Mouse (Mus musculus): ENCODE data around the gene Ptk6. TPM values are rescaled to one million over a fixed set of nuclear protein-coding genes. Genes with fewer than 3 reads are reported as not detected.

Gene Ptk6
- total and polyA plus RNA-seq, 3 experiments, result not detected

DNA sequence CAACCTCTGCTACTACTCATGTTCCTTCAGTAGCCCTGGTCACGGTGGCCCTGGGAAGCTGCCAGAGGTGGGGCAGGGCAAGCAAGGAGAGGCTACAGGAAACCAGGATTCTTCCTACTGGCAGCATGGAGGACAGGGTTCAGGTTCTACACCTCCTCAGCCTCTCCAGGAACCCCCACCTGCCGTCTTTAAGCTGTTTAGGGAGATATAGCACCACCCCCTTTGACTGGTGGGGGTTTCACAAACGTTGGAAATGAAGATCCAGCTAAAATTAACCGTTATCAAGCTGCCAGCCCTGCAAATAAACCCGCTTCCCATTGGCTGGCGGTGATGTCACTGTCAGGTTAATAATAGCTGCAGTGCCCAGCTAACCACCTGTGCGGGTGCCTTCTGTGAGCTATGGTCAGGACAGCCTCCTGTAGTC is 43.5 kb downstream of the Ptk6 start:
- Histone ChIP-seq H3K27ac (ENCODE audit: control insufficient read depth, low read depth, low read length) (no peak overlapping the region), H3K4me1 (ENCODE audit: control insufficient read depth in 1 of 2, insufficient read depth in 2 of 2, low read length in 2 of 2) (no peaks in the 10 kb centered on the region), H3K79me2 (ENCODE audit: control insufficient read depth, insufficient read depth, low read length, poor library complexity) (no peaks in the 10 kb centered on the region), H3K9me3 (replicated peaks; ENCODE audit: insufficient read depth, low read length) (no peaks in the 10 kb centered on the region), H3K36me3 (ENCODE audit: control insufficient read depth in 1 of 2, insufficient read depth in 2 of 2, low read length in 2 of 2) (no peaks in the 10 kb centered on the region), H3K27me3 (ENCODE audit: control insufficient read depth in 1 of 2, insufficient read depth in 2 of 2, low read length in 2 of 2) (0 out of 4 replicates have a peak, but pooled peaks cover 0 to 2% of the 10 kb centered on the region in 2 experiments), H3K9ac (ENCODE audit: control insufficient read depth, low read depth, low read length, poor library complexity, severe bottlenecking) (no peak overlapping the region), H3K4me3 (ENCODE audit: control insufficient read depth in 1 of 2, insufficient read depth in 1 of 2, low read depth in 2 of 2, low read length in 2 of 2) (no peak overlapping the region)
- no peak for DNase-seq (ENCODE audit: low read depth, low spot score)
- TF ChIP-seq MAFK (IDR thresholded peaks at IDR 0.05; ENCODE audit: borderline replicate concordance, low read depth, low read length), result no peak
- TF ChIP-seq TBP (IDR thresholded peaks at IDR 0.05; ENCODE audit: low read depth, low read length), result no peak
- TF ChIP-seq HCFC1 (IDR thresholded peaks at IDR 0.05; ENCODE audit: low read depth, low read length), result no peak
- no peak for TF ChIP-seq ZC3H11A (IDR thresholded peaks at IDR 0.05; ENCODE audit: low read depth, low read length)
- no peak for TF ChIP-seq USF1 (IDR thresholded peaks at IDR 0.05; ENCODE audit: low read depth, low read length)

DNA sequence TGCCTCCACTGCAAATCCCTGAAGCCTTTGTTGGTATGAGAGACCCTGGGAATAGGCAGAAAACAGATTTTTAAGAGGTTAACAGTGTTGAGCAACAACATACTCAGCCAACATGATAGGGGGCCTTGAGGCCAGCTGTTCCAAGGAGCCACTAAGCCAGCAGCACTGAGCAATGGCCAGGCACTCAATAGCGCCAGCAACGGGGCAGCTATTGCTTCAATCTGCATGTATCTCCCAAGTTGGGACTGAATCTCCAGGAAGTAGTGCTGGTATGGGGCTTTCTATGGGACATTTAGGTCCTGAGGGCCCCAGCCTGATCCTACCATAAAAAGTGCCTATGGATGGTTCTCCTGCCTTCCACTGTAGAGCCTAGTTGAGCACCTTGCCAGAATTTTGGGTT is 44.1 kb downstream of the Ptk6 start:
- no peak for DNase-seq (ENCODE audit: low read depth, low spot score)
- Histone ChIP-seq H3K4me1 (ENCODE audit: control insufficient read depth in 1 of 2, insufficient read depth in 2 of 2, low read length in 2 of 2) (no peaks in the 10 kb centered on the region), H3K4me3 (ENCODE audit: control insufficient read depth in 1 of 2, insufficient read depth in 1 of 2, low read depth in 2 of 2, low read length in 2 of 2) (no peak overlapping the region), H3K27me3 (ENCODE audit: control insufficient read depth in 1 of 2, insufficient read depth in 2 of 2, low read length in 2 of 2) (peaks cover 0 to 2% of the 10 kb centered on the region in 2 experiments; a peak in 1 of 4 replicates), H3K27ac (ENCODE audit: control insufficient read depth, low read depth, low read length) (no peak overlapping the region), H3K9me3 (replicated peaks; ENCODE audit: insufficient read depth, low read length) (no peaks in the 10 kb centered on the region), H3K79me2 (ENCODE audit: control insufficient read depth, insufficient read depth, low read length, poor library complexity) (no peaks in the 10 kb centered on the region), H3K9ac (ENCODE audit: control insufficient read depth, low read depth, low read length, poor library complexity, severe bottlenecking) (no peak overlapping the region), H3K36me3 (ENCODE audit: control insufficient read depth in 1 of 2, insufficient read depth in 2 of 2, low read length in 2 of 2) (no peaks in the 10 kb centered on the region)
- TF ChIP-seq EP300 (IDR thresholded peaks at IDR 0.05; ENCODE audit: low read depth in 1 of 2, low read length in 2 of 2), result no peak
- TF ChIP-seq CHD1 (IDR thresholded peaks at IDR 0.05; ENCODE audit: low read depth, low read length), result no peak
- no peak for TF ChIP-seq BHLHE40 (IDR thresholded peaks at IDR 0.05; ENCODE audit: borderline replicate concordance, low read depth, low read length)
- TF ChIP-seq POLR2A (IDR thresholded peaks at IDR 0.05; ENCODE audit: control insufficient read depth in 1 of 2, insufficient read depth in 1 of 2, low read depth in 1 of 2, low read length in 2 of 2, poor library complexity in 1 of 2), result no peak

DNA sequence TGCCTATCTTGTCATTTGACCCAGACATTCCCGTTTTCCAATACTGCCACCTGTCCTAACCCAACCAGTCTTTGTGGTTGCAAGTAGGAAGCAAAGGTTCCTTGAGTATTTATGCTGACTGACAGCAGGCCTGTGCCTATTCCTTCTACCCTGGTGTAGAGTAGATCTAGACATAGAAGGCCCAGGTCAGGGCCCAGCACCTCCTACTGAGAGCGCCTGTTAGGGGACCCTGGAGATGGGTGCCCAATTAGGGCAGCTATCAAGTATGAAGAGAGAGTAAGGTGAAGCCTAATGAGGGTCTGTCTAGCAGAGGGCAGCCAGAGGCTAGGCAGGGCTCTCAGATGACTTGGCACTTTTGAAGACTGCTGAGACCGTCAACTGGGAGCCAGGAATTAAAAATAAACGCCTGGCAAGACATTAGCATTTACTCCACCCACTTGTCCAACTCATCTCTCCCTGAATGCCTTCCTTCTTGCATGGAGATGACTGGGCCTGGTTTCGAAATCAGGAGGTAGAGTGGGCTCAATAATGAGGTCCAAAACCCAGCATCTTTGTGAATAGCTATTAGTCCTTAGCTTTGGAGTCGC is 44.8 kb downstream of the Ptk6 start:
- H3K27me3 ChIP-seq (ENCODE audit: control insufficient read depth in 1 of 2, insufficient read depth in 2 of 2, low read length in 2 of 2), result peaks cover 0 to 2% of the 10 kb centered on the region in 2 experiments; a peak in 1 of 4 replicates
- no peaks in the 10 kb centered on the region for H3K36me3 ChIP-seq (ENCODE audit: control insufficient read depth in 1 of 2, insufficient read depth in 2 of 2, low read length in 2 of 2)

More for the DNA sequence above, 44.8 kb downstream of the Ptk6 start:
- Histone ChIP-seq H3K27ac (ENCODE audit: control insufficient read depth, low read depth, low read length) (no peak overlapping the region), H3K79me2 (ENCODE audit: control insufficient read depth, insufficient read depth, low read length, poor library complexity) (no peaks in the 10 kb centered on the region), H3K4me1 (ENCODE audit: control insufficient read depth in 1 of 2, insufficient read depth in 2 of 2, low read length in 2 of 2) (no peaks in the 10 kb centered on the region), H3K9ac (ENCODE audit: control insufficient read depth, low read depth, low read length, poor library complexity, severe bottlenecking) (no peak overlapping the region), H3K4me3 (ENCODE audit: control insufficient read depth in 1 of 2, insufficient read depth in 1 of 2, low read depth in 2 of 2, low read length in 2 of 2) (no peak overlapping the region), H3K9me3 (replicated peaks; ENCODE audit: insufficient read depth, low read length) (no peaks in the 10 kb centered on the region)
- TF ChIP-seq ZNF384 (IDR thresholded peaks at IDR 0.05; ENCODE audit: low read depth, low read length), result no peak
- TF ChIP-seq MYB (IDR thresholded peaks at IDR 0.05; ENCODE audit: low read depth, low read length), result no peak
- TF ChIP-seq MAZ (IDR thresholded peaks at IDR 0.05; ENCODE audit: low read depth, low read length), result no peak
- no peak for TF ChIP-seq TCF12 (IDR thresholded peaks at IDR 0.05; ENCODE audit: low read depth, low read length)
- TF ChIP-seq USF1 (IDR thresholded peaks at IDR 0.05; ENCODE audit: low read depth, low read length), result no peak
- no peak for TF ChIP-seq KAT2A (conservative IDR thresholded peaks at IDR 0.05; ENCODE audit: low read depth, low read length)
- DNase-seq (ENCODE audit: low read depth, low spot score), result no peak
